Mouse (Mus musculus) spleen, adult 10 weeks (tissue): Measurements from ENCODE around the gene Hykk. TPM values are rescaled to one million over a fixed set of nuclear protein-coding genes. Genes with fewer than 3 reads are reported as not detected.

Source experiments
- polyA plus RNA-seq: library from polyadenylated mRNA; stranded (reverse); fragments of 350-450 nt; fragmentation: Illumina TruSeq; extraction: RNeasy Lipid Tissue Mini Kit (QIAGEN cat#74804); gene quantifications from one replicate; pipeline ENCODE4 v1.2.3, GENCODE M21; 2015; ENCODE audit warnings: low replicate concordance; ENCODE audit not compliant: insufficient read depth

The Hykk gene
- polyA plus RNA-seq = 1.8 TPM

DNA sequence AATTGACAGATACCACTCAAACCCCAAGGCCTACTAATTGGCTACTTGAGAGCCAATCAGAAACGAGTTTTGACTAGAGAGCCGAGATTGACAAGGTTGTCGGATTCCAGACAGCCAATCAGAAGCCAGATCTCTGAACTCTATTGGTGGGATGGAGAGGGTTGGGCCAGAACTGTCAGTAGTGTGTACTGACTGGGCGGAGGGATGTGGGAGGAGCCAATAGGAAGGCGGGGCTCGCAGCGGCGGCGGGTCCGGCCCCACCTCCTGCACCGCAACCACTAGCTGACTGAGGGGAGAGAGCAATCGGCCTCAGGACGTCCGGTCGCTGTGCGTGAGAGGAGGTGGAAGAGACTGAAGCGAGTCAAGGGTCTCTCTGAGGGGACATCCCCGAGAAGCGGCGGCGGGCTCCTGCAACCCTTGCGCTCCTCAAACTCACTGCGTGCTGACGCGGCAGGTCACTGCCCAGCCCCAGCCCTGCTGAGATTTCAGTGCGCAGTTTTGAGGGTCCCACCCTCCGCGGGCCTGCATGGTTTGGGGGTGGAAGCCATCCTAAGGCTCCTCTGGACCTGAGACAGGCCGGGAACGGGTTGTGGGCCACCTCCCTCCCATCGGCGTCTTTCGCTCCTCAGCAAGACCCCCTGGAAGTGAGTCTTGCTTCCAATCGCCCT lies at the start of gene Hykk:
Gene Hykk (plus strand): TSS at position 274 of the 668 bp plus-strand sequence.

GRCm38 (mm10) chr9:54950575-54951321 lies 33.7 kb downstream of the Hykk start, which contains the start of the genes Psma4 and AY074887:
Psma4 (plus strand) TSS chr9:54950790.
AY074887 (minus strand) TSS chr9:54950998.

DNA sequence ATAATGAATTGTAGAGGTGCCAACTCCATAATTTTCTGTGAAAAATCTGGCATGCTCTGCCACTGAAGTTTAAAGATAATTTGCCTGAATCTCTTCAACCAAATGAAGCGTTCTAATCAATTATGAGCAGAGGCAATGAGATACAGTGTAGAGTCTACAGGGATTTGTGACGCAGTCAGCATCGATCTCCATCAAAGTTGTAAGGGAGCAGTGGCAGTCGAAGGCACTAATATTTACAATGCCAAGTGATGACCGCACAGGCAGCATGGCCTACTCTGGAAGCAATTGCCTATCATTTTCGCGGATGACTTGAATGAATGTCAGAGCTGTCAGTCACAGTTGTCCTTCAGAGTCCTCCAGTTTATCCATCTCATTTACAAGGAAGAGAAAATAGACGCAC lies 63.6 kb downstream of the Hykk start, which contains the start of gene Chrna5:
Gene Chrna5 (plus strand): TSS at position 207 of the 400 bp plus-strand sequence.

Other genes starting within 250 kb of the Hykk start
- gene Dnaja4, start 218.4 kb upstream of the Hykk start, polyA plus RNA-seq = 12.0 TPM
- gene Wdr61, start 182.8 kb upstream of the Hykk start, polyA plus RNA-seq = 71.1 TPM
- not detected for gene Crabp1, start 152.5 kb upstream of the Hykk start, polyA plus RNA-seq
- gene Ireb2, start 53.5 kb upstream of the Hykk start, polyA plus RNA-seq = 76.6 TPM
- 261 TPM for gene Psma4, start 33.5 kb downstream of the Hykk start, polyA plus RNA-seq
- not detected for gene AY074887, start 33.7 kb downstream of the Hykk start, polyA plus RNA-seq
- gene Chrna5, start 63.6 kb downstream of the Hykk start, polyA plus RNA-seq = not detected
- not detected for gene Chrna3, start 109.3 kb downstream of the Hykk start, polyA plus RNA-seq
- gene Chrnb4, start 131.5 kb downstream of the Hykk start, polyA plus RNA-seq = 0.52 TPM
- 50.7 TPM for gene Ube2q2, start 231.6 kb downstream of the Hykk start, polyA plus RNA-seq